Comparison of ENCODE assay signal across 14 mouse cellular contexts in genomic region chr15:68430486-68430885, GRCm38 (mm10).
DNase-seq lines count a peak whose midpoint lies in the region; ATAC-seq and TF ChIP-seq lines count a peak whose summit lies in the region.
"Had no signal": no experiment of that assay in that cellular context is flagged by ENCODE, and none has a peak within 500 bp of the region (broad histone marks: within the 10 kb centered on the region; RNA-seq: fewer than 3 reads in every experiment).

No protein-coding gene starts in this region.

- no peak for TF ChIP-seq POLR2A in limb, embryonic 14.5 days (IDR thresholded peaks at IDR 0.05; ENCODE audit: borderline replicate concordance, extremely low read depth, insufficient read depth, insufficient read length)

- DNase-seq in heart, adult 11 months = peak; percentile 17
- peak; percentile 85 for DNase-seq in lung, embryonic 14.5 days
- DNase-seq in lung, postnatal 25 days (ENCODE audit: low spot score) = no peak
- DNase-seq in ZHBTc4 (ENCODE audit: low read depth, low spot score) = peak; percentile 46
- DNase-seq in limb, embryonic 14.5 days (ENCODE audit: low spot score) = peak; percentile 73
- DNase-seq in cerebellum, adult 9-11 months = no peak
- DNase-seq: cerebellum, postnatal 36 days had no signal

- no peaks in the 10 kb centered on the region for H3K36me3 ChIP-seq in heart, embryonic 12.5 days
- H3K36me3 ChIP-seq in lung, embryonic 14.5 days (ENCODE audit: insufficient read depth) = no peaks in the 10 kb centered on the region
- no peaks in the 10 kb centered on the region for H3K36me3 ChIP-seq in limb, embryonic 14.5 days (ENCODE audit: control insufficient read depth, insufficient read depth, low read length)
- no peaks in the 10 kb centered on the region for H3K36me3 ChIP-seq in midbrain, embryonic 16.5 days (ENCODE audit: control insufficient read depth, insufficient read depth, low read length)
- H3K36me3 ChIP-seq: midbrain, embryonic 13.5 days had no signal

- no peak overlapping the region for H3K27ac ChIP-seq in heart, embryonic 12.5 days (ENCODE audit: poor library complexity, severe bottlenecking)
- H3K27ac ChIP-seq in lung, embryonic 14.5 days (ENCODE audit: low read depth) = no peak overlapping the region
- H3K27ac ChIP-seq in limb, embryonic 14.5 days (replicated peaks; ENCODE audit: low read depth, low read length) = no peak overlapping the region
- no peak overlapping the region for H3K27ac ChIP-seq in midbrain, embryonic 16.5 days (ENCODE audit: low read length)
- H3K27ac ChIP-seq: liver, embryonic 14.5 days; midbrain, embryonic 13.5 days; stomach, postnatal 0 days had no signal

- no peak overlapping the region for H3K4me3 ChIP-seq in heart, embryonic 12.5 days
- H3K4me3 ChIP-seq in lung, embryonic 14.5 days (ENCODE audit: low read depth, low read length) = no peak overlapping the region
- no peak overlapping the region for H3K4me3 ChIP-seq in limb, embryonic 14.5 days (replicated peaks; ENCODE audit: low read length)
- no peak overlapping the region for H3K4me3 ChIP-seq in midbrain, embryonic 16.5 days (ENCODE audit: low read depth, low read length)
- H3K4me3 ChIP-seq: midbrain, embryonic 13.5 days had no signal

- 0 out of 2 replicates have a peak, but pooled peaks cover 4% of the 10 kb centered on the region for H3K27me3 ChIP-seq in heart, embryonic 12.5 days (replicated peaks)
- no peaks in the 10 kb centered on the region for H3K27me3 ChIP-seq in lung, embryonic 14.5 days (ENCODE audit: insufficient read depth, low read length)
- H3K27me3 ChIP-seq in limb, embryonic 14.5 days (ENCODE audit: control insufficient read depth, insufficient read depth, low read length) = no peaks in the 10 kb centered on the region
- no peaks in the 10 kb centered on the region for H3K27me3 ChIP-seq in midbrain, embryonic 16.5 days (ENCODE audit: control insufficient read depth, insufficient read depth, low read depth, low read length)
- H3K27me3 ChIP-seq: midbrain, embryonic 13.5 days had no signal

- ATAC-seq in heart, embryonic 12.5 days (ENCODE audit: insufficient number of reproducible peaks, low FRiP score) = no peak
- ATAC-seq in lung, embryonic 14.5 days (ENCODE audit: insufficient read depth) = no peak
- no peak for ATAC-seq in limb, embryonic 14.5 days (ENCODE audit: low FRiP score, low read depth)
- no peak for ATAC-seq in midbrain, embryonic 16.5 days
- ATAC-seq: intestine, postnatal 0 days; midbrain, embryonic 13.5 days had no signal

- no peaks in the 10 kb centered on the region for H3K9me3 ChIP-seq in heart, embryonic 12.5 days (replicated peaks)
- no peaks in the 10 kb centered on the region for H3K9me3 ChIP-seq in lung, embryonic 14.5 days (ENCODE audit: low read depth, low read length)
- no peaks in the 10 kb centered on the region for H3K9me3 ChIP-seq in limb, embryonic 14.5 days (ENCODE audit: control insufficient read depth, low read length)
- H3K9me3 ChIP-seq in midbrain, embryonic 16.5 days (replicated peaks; ENCODE audit: control insufficient read depth, low read length, poor library complexity, severe bottlenecking) = no peaks in the 10 kb centered on the region
- H3K9me3 ChIP-seq: midbrain, embryonic 13.5 days had no signal

- no peak for TF ChIP-seq CTCF in lung, embryonic 14.5 days (IDR thresholded peaks at IDR 0.05; ENCODE audit: low read depth)

- H3K4me2 ChIP-seq in heart, embryonic 12.5 days = no peak overlapping the region
- H3K4me2 ChIP-seq in lung, embryonic 14.5 days = no peak overlapping the region
- no peak overlapping the region for H3K4me2 ChIP-seq in limb, embryonic 14.5 days (replicated peaks; ENCODE audit: low read depth, low read length, severe bottlenecking)
- H3K4me2 ChIP-seq in midbrain, embryonic 16.5 days (ENCODE audit: low read length) = no peak overlapping the region
- H3K4me2 ChIP-seq: heart, embryonic 11.5 days; midbrain, embryonic 13.5 days had no signal

- no peak overlapping the region for H3K9ac ChIP-seq in heart, embryonic 12.5 days
- H3K9ac ChIP-seq in lung, embryonic 14.5 days = no peak overlapping the region
- no peak overlapping the region for H3K9ac ChIP-seq in limb, embryonic 14.5 days (ENCODE audit: low read depth, low read length, severe bottlenecking)
- H3K9ac ChIP-seq in midbrain, embryonic 16.5 days (ENCODE audit: low read depth, low read length) = no peak overlapping the region
- H3K9ac ChIP-seq: liver, embryonic 14.5 days; midbrain, embryonic 13.5 days had no signal

- H3K4me1 ChIP-seq in heart, embryonic 12.5 days (replicated peaks) = no peaks in the 10 kb centered on the region
- no peaks in the 10 kb centered on the region for H3K4me1 ChIP-seq in lung, embryonic 14.5 days (ENCODE audit: insufficient read depth)
- H3K4me1 ChIP-seq in limb, embryonic 14.5 days (ENCODE audit: control insufficient read depth, insufficient read depth, low read length) = no peaks in the 10 kb centered on the region
- H3K4me1 ChIP-seq in midbrain, embryonic 16.5 days (ENCODE audit: control insufficient read depth, insufficient read depth, low read length) = 0 out of 2 replicates have a peak, but pooled peaks cover 4% of the 10 kb centered on the region
- H3K4me1 ChIP-seq: midbrain, embryonic 13.5 days had no signal

- 52% methylated on average over 4 of the region's 4 CpGs for WGBS in heart, embryonic 12.5 days
- WGBS in lung, embryonic 14.5 days = 48% methylated on average over 4 of the region's 4 CpGs
- WGBS in limb, embryonic 14.5 days = 61% methylated on average over 4 of the region's 4 CpGs
- WGBS in midbrain, embryonic 16.5 days = 75% methylated on average over 4 of the region's 4 CpGs

Comparison
In these comparisons a context has a peak if more than half of its experiments do, and no peak if none do; other contexts are left out.
1. DNase-seq: peak in heart, adult 11 months (single experiment), lung, embryonic 14.5 days (single experiment), ZHBTc4 (single experiment) and limb, embryonic 14.5 days (single experiment); none in lung, postnatal 25 days (single experiment) and cerebellum, adult 9-11 months (single experiment).